Mouse (Mus musculus): ENCODE results near the gene Mchr1.
A peak's percentile ranks its signal among the peaks of the same experiment; 100 is the strongest.
"Not testable (repeated sequence)": the region's sequence is repeated elsewhere in the genome, so short reads cannot be mapped to it uniquely, and the experiment has no call there.

Mchr1 gene

GRCm38 (mm10) chr15:81235086-81235920, at the start of gene Mchr1:
TSS of gene Mchr1 (plus strand) at chr15:81235499.
- peak; percentile 19 for DNase-seq (ENCODE audit: low read depth, low spot score)

GRCm38 (mm10) chr15:81189061-81189460, 46.2 kb upstream of the Mchr1 start:
- DNase-seq (ENCODE audit: low read depth, low spot score) = no peak

- peak; percentile 16 for DNase-seq (ENCODE audit: low read depth, low spot score)
Measured at GRCm38 (mm10) chr15:81190011-81190629, 45.2 kb upstream of the Mchr1 start.

DNA sequence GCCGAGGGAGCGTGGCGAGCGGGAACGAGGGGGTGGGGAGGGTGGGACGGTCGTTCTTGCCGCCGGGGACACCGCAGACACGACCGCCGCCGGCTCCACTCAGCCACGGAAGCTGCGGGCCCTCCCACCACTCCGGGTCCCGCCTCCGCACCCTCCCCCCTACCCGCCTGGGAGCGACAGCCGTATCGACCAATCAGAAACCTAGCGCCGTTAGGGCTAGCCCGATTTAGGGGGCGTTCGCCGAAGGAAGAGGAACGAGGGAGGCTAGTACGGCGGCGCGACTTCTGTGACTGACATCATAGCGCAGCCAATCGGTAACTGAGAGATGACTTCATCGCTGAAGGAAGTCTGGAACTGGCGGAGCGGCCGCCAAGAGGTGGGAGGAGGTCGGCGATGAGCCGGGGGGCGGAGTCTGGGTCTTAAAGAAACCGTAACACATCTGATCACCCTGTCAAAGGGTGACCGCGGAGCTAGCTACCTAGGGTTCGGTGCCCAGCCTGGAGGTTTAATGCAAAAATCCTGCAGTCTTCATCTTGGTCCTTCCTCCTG, 44.6 kb upstream of the Mchr1 start, which contains the start of gene Mrtfa:
TSS of gene Mrtfa (minus strand) at position 128 of the 549 bp plus-strand sequence.
- DNase-seq (ENCODE audit: low read depth, low spot score) = peak; percentile 98

DNA sequence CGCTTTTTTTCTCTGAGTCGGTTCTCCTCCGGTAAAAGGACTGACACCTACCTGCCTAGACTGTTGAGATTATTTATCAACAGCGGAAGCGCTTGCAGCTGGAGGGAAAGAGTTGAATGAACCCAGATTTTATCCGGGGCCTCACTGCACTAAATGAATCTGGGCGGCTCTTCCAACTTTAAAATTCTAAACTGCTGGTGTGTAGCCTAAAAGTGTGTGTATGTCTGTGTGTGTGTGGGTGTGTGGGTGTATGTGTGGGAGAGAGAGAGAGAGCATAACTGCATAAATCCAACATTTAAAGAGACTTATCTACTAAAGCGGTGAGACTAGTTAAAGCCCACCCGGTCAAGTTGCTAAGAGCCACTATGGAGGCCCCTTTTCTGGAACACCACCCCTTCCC, 44.0 kb upstream of the Mchr1 start:
- no peak for DNase-seq (ENCODE audit: low read depth, low spot score)

- DNase-seq (ENCODE audit: low read depth, low spot score) = no peak
Measured at GRCm38 (mm10) chr15:81192316-81192715, 43.0 kb upstream of the Mchr1 start.

GRCm38 (mm10) chr15:81192858-81193257, 42.4 kb upstream of the Mchr1 start:
- no peak for DNase-seq (ENCODE audit: low read depth, low spot score)

DNA sequence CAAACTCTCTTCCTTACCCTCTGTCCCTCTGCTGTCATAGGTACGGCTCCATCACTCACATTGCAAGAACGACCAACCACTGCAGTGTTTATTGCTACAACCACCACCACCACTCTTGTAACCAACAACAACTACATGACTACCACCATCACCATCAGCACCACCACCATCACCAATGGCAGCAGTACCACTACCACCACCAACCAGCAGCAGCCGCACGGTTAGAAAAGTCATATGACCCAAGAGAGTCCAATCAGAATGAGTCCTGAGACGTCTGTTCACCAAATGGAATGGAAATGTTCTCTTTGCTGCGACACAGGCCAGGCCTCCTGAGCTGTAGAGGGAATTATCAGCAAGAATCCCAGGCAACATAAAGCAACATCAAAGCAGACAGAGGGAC, 40.5 kb upstream of the Mchr1 start:
- DNase-seq (ENCODE audit: low read depth, low spot score) = no peak

DNA sequence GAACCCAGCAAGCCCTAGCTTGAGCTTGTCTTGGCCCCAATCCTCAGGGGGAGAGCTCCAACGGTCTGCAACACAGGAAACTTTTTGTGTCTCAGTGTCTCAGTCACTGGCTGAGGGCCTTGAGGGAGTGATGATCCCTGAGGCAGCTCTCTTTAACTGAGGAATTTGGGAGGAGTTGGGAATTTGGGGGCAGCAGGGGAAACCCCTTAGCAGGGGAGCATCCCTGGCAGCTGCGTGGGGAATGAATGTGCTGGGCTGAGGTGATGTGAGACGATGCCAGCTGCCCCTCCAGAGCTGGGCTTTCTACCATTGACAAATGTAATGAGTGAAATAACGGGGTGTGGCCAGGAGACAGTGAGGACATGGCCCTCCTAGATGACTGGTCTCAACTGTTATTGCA, 39.9 kb upstream of the Mchr1 start:
- DNase-seq (ENCODE audit: low read depth, low spot score) = no peak

DNA sequence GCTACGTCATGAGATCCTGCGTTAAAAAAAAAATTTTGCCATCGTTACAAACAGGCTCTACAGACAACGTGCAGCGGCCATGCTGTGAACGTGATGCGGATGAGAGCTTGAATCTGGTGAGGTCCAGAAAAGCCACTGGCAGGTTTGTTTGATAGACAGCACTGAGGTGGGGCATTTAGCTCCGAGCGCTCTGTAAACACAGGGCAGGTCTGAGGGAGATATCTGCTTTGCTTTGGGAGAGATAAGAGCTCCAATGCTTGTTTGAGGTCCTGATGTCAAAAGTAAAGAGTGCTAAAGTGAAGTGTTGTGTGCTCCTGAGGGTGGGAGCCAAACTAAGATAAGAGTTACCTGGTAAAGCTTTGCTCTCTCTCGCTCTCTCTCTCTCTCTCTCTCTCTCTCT, 38.1 kb upstream of the Mchr1 start:
- no peak for DNase-seq (ENCODE audit: low read depth, low spot score)

DNA sequence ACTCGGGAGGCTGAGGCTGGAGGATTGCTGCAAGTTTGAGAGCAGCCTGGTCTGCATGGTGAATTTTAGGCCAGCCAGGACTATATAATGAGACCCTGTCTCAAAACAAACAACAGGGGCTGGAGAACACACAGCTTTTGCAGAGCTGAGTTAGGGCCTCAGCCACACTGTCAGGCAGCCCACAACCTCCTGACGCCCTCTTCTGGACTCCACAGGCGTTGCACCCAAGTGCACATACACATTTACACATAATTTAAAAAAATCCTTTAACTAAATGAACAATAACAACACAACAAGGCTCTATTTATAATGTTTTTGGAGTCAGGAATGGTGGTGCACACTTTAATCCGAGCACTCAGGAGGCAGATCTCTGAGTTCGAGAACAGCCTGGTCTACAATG, 36.9 kb upstream of the Mchr1 start:
- no peak for DNase-seq (ENCODE audit: low read depth, low spot score)

- peak; percentile 65 for DNase-seq (ENCODE audit: low read depth, low spot score)
Measured at GRCm38 (mm10) chr15:81199372-81199959, 35.8 kb upstream of the Mchr1 start.

GRCm38 (mm10) chr15:81202462-81202861, 32.8 kb upstream of the Mchr1 start:
- no peak for DNase-seq (ENCODE audit: low read depth, low spot score)

- DNase-seq (ENCODE audit: low read depth, low spot score) = no peak
Measured at GRCm38 (mm10) chr15:81210496-81210895, 24.8 kb upstream of the Mchr1 start.

DNA sequence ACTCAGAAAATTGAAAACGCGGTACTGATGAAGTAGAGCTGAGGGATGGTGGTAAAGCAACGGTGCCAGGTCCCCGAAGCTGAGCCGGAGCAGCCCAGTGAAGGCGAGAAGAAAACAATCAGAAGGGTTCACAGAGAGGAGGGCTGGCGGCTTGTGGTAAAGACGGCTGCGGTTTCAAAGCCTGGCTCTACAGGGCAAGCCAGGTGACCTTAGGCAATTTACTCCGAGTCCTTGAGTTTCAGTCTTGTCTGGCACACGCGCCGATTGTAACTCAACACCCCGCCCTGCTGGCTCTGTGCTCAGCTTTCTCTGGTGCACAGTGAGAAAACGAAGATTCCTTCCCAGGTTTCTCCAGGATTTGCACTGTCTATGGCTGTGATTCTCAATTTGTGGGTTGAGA, 22.3 kb upstream of the Mchr1 start:
- no peak for DNase-seq (ENCODE audit: low read depth, low spot score)

DNA sequence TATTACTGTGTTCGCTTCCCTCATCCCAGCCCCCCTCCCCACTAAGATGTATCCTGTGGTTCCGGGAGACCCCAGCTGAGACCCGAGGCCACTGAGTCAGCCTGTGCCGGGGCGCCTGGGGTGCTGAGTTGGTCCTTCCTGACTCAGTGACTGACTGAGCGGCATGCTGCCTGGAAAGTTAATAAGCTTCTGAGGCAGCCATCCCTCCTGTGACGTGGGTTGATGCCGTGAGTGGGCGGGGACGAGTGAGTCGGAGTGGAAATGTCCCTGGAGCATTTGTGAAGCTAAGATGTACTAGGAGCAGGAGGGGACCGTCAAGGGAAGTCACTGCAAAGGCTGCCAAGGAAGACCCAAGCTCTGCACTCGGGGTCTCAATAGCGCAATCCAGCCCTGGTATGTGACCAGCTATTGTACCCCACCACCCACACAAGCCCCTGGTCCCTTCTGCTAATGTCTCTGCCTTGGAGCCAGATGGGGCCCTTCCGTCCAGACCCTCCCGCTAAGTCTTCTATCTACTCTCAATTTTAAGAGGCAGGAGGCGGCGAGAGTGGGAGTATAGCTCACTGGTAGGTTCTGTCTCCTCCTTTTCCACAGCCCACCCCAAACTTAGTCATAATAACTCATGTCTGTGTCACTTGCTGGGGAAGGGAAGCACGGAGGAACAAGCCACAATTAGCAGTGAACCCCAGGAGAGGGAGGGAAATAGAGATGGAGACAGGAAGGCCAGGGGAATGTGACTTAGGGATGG, 18.2 kb upstream of the Mchr1 start:
- no peak for DNase-seq (ENCODE audit: low read depth, low spot score)

DNA sequence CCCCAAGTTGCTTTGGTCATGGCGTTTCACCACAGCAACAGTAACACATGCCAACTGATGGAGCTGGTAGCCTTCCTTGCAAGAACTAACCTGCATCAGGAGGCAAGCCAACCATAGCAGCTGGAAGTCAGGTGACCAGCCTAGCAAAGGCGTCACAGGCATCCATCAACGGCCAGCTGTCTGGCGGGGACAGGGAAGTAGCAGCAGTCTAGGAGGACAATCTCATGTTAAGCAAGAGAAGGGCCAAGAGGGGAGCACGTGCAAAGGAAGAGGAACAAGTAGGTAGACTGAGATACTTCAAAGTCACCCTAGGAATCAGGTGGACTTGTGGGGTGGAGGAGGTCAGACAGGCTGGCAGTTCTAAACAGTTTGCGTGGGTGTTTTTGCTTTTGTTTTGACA, 16.2 kb upstream of the Mchr1 start:
- no peak for DNase-seq (ENCODE audit: low read depth, low spot score)

DNA sequence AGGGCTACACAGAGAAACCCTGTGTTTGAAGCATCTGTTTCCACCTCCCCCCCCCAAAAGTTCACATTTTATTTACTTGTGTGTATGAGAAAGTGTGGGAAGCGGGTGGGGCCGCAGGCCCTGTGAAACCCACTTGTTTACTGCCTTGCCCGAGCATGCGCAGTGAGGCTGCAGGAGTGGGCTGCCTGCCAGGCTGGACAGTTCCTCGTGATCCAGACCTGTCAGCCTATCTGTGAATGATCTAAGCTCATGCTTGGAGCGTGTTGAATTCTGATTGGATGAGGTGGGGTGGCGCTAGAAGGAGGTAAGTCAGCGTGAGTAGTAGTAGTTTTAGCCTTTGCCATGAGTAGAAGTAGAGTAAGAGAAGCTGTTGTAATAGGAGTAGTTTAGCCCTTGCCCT, 15.2 kb upstream of the Mchr1 start:
- not testable (repeated sequence) for DNase-seq (ENCODE audit: low read depth, low spot score)

- DNase-seq (ENCODE audit: low read depth, low spot score) = no peak
Measured at GRCm38 (mm10) chr15:81221446-81221845, 13.9 kb upstream of the Mchr1 start.

DNA sequence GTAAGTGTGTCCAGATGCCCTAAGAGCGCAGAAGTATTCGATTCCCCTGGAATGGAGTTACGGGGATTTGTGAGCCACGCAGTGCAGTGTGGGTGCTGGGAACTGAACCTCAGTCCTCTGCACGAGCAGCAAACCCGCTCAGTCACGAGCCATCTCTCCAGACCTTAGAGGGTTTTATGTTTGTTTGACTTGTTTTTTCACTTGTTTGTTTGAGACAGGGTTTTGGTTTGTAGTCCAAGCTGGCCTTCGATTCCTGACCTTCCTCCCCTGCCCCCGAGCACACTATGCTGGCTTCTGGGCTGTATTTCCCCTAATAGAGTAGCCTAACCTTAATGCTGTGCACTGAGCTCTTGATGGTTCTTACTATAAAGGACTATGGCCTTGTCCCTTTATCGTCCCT, 10.3 kb upstream of the Mchr1 start:
- no peak for DNase-seq (ENCODE audit: low read depth, low spot score)

- DNase-seq (ENCODE audit: low read depth, low spot score) = no peak
Measured at GRCm38 (mm10) chr15:81225732-81226131, 9.6 kb upstream of the Mchr1 start.

DNA sequence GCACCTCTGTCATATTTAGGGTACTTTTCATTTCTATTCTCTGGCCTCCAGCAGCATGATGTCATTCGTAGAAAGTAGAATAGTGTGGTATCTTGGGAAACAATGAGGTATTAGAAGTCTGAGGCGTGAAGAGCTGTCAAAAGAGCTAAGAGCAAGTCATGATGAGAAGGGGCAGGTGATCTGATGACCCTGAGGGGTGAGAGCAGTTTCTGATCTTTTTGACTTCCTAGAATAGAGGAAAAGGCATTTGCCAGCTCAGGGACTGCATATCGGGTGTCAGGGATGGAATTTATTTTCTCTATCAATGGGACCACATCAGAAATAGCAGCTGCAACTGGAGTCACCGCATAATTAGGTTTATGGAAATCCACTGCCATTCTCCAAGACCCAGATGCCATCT, 8.5 kb upstream of the Mchr1 start:
- DNase-seq (ENCODE audit: low read depth, low spot score) = no peak

Measured in retina, postnatal 7 days (tissue).